Mouse (Mus musculus) v-Abl transformed pro-B cells (cell line): ENCODE data around the gene Cntn4.

ENCODE experiments used
- in situ Hi-C, 2 experiments: fragments of 400-800 bp; cut with MboI; formaldehyde crosslinking; loops; one replicate each; pipeline ENCODE4 v1.15.1; 2025; ENCODE audit not compliant: unreplicated experiment in 2 of 2

Cntn4 gene

DNA sequence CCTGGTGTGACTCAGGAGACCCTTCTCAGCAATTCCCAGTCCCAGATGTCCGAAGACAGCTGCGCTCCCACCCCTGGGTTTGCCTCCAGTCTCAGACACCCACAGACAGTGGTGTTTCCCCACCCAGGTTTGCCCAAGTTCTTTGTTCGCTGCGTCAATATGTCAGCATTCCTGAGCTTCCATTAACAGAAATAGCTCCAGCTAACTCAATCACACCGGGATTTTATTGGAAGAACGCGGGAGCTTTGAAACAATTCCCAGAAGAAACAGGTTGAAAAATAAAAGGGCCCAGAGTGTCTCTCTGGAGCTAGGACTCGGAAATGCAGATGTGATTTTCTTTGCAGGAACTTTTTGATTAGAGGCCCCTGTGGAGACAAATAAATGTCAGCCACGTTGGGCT, 916.3 kb downstream of the Cntn4 start:
- in situ Hi-C loops, result no loop called here

DNA sequence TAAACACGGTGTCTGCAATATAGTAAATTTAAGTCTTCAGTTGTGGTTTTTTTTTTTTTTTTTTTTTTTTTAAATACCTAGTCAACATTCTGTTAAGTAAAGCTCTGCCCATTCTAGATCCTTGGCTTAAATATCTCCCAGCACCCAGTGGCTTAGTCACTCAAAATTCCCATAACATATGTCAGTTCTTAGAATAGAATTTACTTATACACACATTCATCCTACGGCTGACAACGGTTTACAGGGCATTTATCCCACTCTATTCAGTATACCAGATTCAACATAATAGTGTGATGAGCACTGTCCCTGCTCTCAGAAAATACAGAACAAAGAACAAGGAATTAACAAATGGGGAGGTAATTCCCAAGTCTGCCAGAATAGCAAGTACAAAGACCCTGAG, 939.6 kb downstream of the Cntn4 start:
- in situ Hi-C loops, result no loop called here

DNA sequence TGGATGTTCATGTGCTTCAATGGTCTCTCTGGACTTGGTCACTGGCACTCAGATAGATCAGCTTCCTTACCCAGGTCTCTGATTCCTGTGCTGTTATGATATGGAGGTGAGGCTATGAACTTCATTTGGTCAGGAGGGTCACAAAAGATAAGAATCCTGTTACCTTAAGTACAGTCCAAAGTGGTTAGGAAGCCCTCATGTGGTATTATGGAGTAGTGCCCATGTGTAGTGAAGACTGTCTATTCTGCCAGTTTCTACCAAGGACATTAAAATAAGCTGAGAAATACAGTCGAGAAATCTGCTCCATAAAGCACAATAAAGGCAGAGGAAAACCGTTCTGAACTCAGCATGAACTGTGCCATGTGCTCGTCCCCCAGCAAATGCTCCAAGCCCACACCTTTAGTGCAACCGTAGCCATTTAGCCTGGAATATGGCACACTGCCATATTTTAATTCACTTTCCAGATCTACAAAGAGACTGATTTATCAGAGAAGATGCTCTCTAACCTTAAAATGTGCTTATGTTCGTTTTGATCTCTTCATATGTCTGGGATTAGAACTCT, 943.8 kb downstream of the Cntn4 start:
- in situ Hi-C loops, result no loop called here

DNA sequence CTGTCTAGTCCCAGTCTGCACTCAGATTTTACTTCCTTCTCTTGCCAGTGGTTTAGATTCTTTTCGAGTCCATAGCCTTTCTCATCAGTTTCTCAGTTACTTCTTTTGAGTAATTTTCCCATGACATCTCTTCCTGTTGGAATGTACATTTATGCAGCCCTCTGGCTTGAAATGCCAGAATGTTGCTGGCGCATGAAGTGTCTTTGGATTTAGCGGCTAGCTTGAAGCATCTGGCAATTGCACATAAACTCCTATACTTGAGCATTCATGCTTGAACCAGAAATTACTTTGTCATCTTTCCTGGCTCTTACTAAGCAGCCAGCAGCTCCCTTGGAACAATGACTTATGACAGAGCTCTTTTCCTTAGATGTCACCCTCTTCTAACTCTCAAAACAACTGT, 965.6 kb downstream of the Cntn4 start:
- in situ Hi-C loops, result no loop called here

DNA sequence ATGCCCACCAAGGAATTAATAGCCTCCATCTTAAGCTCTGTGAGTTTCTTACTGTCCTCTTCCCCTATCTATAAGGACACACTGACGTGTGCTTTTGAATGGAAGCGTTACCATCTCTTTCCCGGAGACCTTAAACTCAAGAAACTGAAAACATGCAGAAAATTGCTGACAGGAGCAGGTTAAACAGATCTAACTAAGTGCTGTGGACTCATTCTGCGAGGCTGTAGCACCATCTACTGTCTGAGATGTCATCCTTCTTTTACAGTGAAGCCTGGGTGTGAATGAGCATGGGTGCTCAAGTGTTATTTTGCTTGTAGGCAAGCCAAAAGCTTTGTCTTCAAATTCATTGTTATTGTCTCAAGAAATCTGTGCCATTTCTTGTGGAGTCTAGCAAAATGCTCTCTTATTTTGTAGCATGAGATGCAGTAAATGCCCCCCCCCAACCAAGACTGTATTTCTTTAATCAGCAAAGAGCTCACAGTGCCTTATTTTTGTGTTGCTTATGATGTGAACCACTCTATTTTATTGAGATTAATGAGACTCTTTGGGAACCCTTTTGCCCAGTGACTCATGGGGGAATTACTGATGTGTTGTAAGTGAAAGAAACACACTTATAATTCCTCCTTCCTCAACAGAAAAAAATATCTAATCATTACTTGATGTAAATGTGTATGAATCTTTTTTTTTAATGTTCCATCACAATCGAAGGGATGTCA, 968.2 kb downstream of the Cntn4 start:
- in situ Hi-C loops, result no loop called here

DNA sequence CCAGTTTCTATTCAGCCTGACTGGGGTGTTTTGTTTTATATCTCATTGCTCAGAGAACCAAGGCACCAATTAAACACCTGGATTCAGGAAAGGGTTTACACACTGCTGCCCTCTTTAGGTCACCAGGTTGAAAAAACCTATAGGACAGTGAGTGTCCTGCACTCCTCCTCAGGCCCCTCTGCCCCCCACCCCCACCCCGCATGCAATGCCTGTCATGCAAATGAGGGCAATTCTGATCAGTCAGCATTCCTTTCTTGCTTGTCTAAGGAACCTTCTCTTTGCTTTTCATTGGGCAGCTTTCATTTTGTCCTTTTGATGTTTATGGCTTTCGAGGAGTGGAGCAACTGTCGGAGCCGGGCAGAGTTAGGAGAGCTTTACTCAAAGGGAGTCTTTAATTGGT, 969.5 kb downstream of the Cntn4 start:
- in situ Hi-C loops, result no loop called here

DNA sequence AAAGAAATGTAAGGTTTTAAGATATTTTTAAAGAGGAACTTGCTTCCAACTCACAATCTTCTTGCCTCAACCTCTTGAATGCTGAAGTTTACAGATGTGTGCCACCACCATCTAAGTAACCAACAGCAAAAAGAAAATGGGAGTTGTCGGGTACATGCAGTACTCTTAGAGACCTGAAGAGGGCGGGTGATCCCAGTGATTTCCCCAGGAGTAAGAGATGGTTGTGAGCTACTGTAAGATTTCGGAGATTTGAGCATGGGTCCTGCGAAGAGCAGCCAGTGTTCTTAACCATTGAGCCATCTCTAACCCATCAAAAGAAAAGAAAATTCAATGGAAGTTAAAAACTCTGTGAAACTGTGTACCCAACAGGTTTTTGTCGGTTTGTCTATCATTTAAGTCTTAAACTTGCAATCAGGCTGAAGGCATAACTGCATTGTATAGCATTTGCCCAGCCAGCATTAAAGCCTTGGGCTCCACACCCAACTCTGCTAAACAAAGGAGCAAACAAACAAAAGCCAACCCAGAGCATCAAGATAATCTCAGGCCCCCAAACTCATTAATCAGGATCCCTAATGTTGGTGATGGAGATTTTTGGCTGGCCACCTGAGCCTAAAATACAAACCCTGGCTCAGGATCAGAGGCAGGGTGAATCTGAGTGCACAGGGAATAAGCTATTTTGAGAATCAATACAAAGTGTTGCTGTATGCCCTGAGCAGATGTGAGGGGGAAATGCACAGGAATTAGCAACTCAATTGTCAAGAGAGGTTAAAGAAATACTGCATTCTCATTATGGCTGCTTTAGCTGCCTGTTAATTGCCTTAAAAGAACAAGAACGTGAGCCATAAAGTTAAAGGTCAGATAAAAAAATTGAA, 986.6 kb downstream of the Cntn4 start:
- in situ Hi-C loops, result loop anchor here (5.0 to 25.0 kb wide), 3 partner anchors 138 to 1398 kb away; partner anchors contain the start of genes Crbn (in 2 of the 2) and Setmar (in 1 of the 2)

DNA sequence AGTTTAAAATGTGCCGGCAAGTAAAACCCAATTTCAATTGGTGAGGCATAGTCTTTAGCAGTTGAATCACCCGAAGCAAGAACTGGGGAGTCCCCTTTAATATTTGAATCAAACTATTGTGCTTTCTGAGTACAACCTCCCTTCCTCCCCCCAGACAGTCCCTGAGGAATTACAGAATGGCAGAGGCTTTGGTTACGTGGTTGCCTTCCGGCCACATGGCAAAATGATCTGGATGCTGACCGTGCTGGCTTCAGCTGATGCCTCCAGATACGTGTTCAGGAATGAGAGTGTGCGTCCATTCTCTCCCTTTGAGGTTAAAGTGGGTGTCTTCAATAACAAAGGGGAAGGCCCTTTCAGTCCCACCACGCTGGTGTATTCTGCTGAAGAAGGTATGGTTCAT, 998.1 kb downstream of the Cntn4 start:
- in situ Hi-C loops, result no loop called here

DNA sequence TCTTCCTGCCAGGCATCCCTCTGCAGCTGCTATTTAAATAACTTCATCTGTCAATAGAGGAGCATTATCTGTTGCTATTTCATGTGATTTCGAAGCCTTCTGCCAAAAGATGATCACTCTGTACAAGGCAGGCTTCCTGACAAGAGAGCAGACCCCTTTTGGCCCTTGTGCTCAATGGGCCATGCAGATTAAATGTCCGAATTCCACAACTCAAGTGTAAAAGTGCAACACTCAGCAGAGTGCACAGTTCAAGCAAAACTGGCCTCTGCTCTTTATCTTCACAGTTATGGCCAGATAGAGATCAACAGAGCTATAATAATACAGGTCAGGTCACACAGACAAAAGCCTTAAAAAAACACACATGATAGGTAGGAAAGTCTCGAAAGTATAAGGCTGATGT, 1024.5 kb downstream of the Cntn4 start:
- in situ Hi-C loops, result no loop called here

DNA sequence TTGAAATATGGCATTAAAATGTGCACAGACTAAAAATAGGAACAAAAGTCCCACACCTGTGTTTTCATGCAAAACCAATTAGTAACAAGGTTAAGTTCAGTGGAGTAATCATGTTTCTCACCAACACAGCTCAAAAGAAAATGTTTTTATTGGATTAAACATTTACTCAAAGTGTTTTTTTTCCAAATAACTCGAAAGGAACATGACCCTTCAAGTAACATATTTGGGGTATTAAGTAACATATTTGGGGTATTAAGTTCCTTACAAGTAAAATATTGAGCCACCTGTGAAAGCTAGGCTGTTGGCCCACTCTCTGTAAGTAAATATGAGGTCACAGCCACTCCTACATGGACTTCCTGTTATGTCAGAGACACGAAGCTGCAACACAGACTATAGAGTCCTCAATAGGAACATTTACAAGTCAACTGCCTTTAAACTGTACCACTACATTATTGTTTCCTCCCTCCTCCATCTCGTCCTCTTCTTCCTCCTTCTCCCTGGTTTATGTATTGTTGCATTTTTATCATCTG, 1028.1 kb downstream of the Cntn4 start:
- in situ Hi-C loops, result no loop called here

DNA sequence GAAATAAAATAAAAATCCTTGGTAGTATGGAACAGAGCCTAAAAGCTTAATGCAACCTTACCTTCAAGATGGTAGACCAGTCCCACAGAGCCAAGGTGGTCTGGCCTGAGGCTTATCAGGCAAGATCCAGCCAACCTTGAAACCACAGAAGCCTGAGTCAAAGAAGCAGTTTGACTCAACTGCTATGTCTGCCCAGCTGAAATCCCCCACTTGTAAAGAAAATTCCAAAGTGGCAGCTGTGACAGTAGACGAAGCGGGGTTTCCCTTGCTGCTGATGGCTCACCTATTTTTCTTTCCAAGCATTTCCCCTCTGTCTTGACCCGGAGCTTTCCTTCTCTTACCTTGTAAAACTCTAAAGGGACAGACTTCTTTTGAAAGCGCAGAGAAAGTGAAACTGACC, 1048.2 kb downstream of the Cntn4 start:
- in situ Hi-C loops, result loop anchor here (10.0 to 25.0 kb wide), 4 partner anchors 69 to 1837 kb away; partner anchors contain the start of genes Itpr1 (in 1 of the 2) and Sumf1 (in 1 of the 2)

DNA sequence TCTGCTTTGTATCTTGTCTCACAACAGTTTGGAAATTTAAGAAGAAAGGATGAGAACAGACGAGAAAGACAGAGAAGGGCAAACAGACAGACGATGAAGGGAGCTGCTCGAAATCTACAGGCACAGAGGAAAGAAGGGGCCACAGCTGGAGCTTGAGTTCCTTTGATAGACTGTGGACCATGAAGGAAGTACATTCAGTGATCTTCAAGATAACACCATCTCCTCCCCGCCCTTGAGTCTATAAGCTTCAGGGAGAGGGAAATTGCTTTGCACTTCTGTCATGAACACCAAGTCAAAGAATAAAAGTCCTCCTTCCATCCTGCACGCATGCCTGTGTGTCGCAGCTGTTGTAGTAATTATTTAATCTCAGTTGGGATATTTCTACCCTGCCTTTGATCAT, 1048.6 kb downstream of the Cntn4 start:
- in situ Hi-C loops, result loop anchor here (10.0 to 25.0 kb wide), 4 partner anchors 69 to 1836 kb away; partner anchors contain the start of genes Itpr1 (in 1 of the 2) and Sumf1 (in 1 of the 2)

DNA sequence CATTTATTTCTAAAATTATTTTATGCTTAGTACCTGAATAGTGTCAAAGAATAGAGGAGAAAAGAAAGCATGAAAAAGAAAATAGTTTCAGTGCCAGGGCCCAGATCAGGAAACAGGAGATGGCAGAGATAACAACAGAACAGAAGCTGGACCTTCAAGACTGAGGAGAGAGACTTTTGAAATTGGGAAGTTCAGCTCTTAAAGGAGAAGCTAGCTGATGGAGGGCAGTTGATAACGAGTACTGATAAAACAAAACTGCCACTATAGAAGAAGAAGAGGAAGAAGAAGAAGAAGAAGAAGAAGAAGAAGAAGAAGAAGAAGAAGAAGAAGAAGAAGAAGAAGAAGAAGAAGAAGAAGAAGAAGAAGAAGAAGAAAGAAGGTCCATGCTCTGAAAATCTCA, 1050.2 kb downstream of the Cntn4 start:
- in situ Hi-C loops, result loop anchor here (10.0 to 25.0 kb wide), 4 partner anchors 67 to 1835 kb away; partner anchors contain the start of genes Itpr1 (in 1 of the 2) and Sumf1 (in 1 of the 2)

DNA sequence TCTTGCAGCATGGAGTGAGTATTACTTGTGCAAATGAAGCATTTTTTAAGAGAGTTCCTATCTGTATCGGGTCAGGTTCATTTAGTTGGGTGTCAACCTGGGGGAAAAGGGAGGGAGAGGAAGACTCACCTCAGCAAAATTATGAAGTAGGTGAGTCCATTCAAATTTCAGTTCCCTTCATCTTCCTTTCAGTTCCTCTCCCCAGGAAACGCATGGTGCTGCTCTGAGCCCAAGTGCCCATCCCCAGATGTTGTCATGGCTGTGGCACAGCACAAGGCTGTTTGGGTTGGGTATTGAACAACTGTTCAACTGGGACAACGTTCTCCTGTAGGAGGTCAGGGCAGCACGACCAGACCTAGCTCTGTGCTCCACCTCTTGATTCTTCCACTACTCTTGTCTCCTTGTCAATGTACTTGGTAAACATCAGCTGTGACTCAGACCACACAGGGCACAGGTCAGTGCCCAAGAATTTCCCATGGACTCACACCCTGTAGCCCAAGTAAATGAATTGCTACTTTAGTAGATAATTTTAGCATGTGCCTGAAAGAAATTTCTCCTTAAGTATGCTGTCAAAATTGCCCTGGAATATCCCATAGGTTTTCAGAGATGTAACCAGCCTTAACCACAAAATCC, 1052.3 kb downstream of the Cntn4 start:
- in situ Hi-C loops, result loop anchor here (10.0 to 25.0 kb wide), 4 partner anchors 65 to 1833 kb away; partner anchors contain the start of genes Itpr1 (in 1 of the 2) and Sumf1 (in 1 of the 2)

DNA sequence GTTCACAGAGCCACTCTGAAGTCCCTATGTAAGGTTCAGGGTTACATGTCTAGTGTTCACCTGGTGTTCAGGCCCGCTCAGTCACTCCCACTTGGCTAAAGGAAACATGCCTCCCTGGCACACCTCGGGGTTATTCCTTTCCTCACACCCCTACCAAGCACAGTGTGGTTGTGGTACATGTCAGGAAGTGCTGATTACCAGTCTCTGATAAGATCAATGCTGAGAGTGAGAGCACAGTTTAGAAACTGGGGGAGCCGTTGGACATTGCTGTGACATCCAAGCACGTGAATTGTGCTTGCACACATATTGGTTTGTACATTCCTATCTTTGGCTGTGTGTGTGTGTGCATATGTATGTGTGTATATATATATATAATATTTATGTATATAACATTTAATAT, 1055.1 kb downstream of the Cntn4 start:
- in situ Hi-C loops, result loop anchor here (25.0 kb wide), 3 partner anchors 1455 to 1830 kb away; partner anchors contain the start of genes Itpr1 (in 1 of the 2) and Sumf1 (in 1 of the 2)

DNA sequence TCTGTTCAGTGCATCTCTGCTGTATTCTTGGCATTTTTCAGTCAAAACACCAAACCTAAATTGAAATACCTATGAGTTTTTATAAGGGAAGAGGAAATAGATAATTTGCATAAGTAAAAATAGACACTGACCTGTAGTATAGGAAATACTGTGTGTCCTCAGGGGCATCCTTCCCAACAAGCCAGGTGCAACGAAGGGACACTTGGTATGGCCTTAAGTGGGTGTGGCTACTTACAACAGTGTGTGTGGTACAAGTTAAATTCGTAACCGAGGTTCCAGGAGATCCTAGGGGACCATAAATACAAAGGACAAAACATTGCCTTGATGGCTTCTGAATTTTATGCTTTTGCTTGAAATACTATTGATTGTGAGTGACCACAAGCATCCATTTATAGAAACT, 1060.8 kb downstream of the Cntn4 start:
- in situ Hi-C loops, result loop anchor here (25.0 kb wide), 3 partner anchors 1449 to 1824 kb away; partner anchors contain the start of genes Itpr1 (in 1 of the 2) and Sumf1 (in 1 of the 2)

DNA sequence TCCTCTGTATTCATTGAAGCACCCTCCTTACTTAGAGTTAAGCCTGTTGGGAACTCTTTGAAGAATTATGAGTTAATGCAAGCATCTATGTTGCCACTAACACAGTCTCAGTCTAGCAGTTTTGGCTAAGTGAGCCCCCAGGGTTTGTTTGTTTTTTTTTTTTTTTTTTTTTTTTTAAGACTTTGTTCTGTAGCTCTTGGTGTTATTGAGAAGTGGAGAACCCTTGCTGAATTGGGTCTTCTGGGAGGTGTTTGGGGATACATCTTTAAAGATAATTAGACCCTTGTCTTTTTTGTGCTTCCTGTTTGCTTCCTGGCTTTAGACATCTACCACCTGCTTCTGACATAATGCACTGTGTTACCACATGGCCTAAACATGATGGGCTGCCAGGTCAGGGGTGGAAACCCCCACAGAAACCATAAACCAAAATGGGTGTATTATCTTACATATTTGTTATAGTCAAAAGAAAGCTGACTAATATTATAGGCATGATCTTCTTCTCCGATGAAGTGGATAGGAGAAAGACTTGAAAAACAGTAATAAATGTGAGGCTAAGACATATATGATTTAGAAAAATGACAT, 1062.9 kb downstream of the Cntn4 start:
- in situ Hi-C loops, result loop anchor here (5.0 to 25.0 kb wide), 4 partner anchors 52 to 1822 kb away; partner anchors contain the start of genes Itpr1 (in 1 of the 2) and Sumf1 (in 1 of the 2)

DNA sequence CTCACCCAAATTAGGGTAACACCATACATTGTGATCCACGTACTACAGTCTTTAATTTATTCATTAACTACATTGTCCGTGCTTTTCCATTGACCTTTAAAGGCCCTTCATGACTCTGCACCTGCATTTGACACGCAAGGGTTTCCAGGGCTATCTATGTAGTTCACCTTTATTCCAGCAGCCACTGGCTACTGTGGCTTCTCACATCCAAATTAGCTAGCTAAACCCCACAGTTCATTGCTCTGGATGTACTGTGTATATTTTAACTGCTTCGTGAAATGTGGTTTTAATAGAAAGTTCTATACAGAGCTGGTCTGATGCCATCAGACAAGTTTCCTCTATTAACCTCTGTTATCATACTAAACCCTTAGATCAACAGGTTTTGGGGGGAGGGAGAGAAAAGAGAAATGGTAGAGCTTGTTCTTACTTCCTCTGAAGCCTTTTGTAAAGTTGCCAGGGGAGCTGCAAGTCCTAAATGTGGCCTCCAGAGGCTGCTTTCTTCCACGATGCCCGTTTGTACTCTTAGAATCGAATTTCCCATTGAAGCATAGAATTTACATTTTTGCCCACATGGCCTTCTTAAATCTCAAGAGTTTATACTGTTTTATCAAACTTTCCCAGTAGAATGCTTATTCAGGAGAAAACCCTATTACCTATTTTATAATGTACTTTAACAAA, 1066.2 kb downstream of the Cntn4 start:
- in situ Hi-C loops, result loop anchor here (5.0 to 25.0 kb wide), 4 partner anchors 49 to 1819 kb away; partner anchors contain the start of genes Itpr1 (in 1 of the 2) and Sumf1 (in 1 of the 2)
